Mouse (Mus musculus): Measurements from ENCODE around the gene Gak.

Gene Gak

DNA sequence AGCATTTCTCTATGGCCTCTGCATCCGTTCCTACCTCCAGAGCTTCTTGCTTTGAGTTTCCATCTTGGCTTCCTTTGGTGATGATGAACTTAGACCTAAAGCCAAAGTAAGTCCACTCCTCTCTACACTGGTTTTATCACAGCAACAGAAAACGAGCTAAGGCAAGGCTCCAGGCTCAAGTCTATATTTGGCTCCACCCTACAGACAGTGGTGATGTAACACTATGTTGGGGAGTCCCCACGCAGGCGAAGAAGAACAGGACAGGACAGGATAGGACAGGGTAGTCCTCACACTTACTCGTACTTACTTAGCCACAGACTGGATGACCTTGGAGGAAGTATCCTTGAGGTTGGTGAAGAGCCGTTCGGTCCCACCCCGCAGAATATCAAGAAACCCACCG, 27.0 kb downstream of the Gak start:
- DNase-seq (ENCODE audit: extremely low spot score, low read depth, low spot score): no peak

GRCm38 (mm10) chr5:108599923-108600322, 29.6 kb downstream of the Gak start:
- no peak for DNase-seq (ENCODE audit: extremely low spot score, low read depth, low spot score)

- no peak for DNase-seq (ENCODE audit: extremely low spot score, low read depth, low spot score)
Observed at GRCm38 (mm10) chr5:108581361-108581891, 48.1 kb downstream of the Gak start.

- DNase-seq (ENCODE audit: extremely low spot score, low read depth, low spot score): no peak
Observed at GRCm38 (mm10) chr5:108573054-108573453, 56.5 kb downstream of the Gak start.

DNA sequence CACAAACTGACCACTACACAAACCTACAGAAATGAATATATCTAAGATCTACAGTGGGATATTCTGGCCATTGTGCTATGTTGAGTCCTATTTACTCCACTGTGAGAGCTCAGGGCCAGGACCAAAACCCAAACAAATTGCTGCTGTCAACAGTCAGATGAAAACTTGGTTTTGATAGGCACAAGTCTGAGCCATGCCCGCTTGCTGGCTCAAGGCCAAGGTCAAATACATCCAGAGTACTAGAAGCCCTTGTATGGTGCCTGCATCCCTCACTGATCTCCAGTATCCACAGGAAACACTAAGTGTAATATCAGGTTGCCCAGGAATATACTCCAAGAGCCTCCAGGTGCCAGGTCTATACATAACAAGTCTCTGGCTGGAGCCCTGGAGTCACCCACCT, 58.6 kb downstream of the Gak start:
- DNase-seq (ENCODE audit: extremely low spot score, low read depth, low spot score): no peak

DNA sequence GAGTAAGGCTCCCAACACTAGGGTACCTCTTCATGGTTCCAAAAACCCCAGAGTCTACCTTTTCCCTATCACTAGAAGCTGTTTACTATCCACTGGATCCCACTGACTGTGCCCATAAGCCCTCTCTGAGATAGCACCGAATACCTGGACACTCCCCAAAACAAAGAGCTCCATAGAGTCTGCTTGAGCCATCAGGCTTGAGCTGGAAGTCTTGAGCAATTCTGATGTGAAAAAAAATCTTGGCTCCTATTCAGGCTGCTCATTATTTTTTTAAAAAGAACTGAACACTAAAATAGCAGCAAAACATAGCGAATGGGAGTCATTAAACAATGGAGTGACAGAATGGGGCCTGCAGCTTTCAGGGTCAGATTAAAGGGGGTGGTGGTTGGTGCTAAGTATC, 62.5 kb downstream of the Gak start:
- no peak for DNase-seq (ENCODE audit: extremely low spot score, low read depth, low spot score)

- DNase-seq (ENCODE audit: extremely low spot score, low read depth, low spot score): no peak
Observed at GRCm38 (mm10) chr5:108566523-108566922, 63.0 kb downstream of the Gak start.

- DNase-seq (ENCODE audit: extremely low spot score, low read depth, low spot score): no peak
Observed at GRCm38 (mm10) chr5:108565381-108565780, 64.2 kb downstream of the Gak start.

DNA sequence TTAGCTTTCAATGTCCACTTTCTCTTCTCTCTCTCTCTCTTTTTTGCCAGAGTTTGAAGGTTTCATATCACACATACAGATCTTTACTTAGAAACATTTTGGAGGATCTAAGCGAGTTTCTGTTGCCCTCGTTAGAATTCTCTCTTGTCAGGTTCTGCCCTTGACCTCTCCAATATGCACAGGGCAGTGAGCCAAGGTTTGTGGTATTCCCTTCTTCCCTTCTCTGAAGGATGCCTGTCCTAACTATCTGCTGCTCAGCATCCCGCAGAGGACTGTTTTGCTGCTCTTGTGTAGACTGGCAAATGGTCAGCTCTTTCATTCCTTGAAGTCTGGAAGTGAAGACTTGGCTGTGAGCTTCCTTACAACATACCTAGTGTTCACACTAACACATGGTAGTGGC, 65.2 kb downstream of the Gak start:
- DNase-seq (ENCODE audit: extremely low spot score, low read depth, low spot score): no peak

DNA sequence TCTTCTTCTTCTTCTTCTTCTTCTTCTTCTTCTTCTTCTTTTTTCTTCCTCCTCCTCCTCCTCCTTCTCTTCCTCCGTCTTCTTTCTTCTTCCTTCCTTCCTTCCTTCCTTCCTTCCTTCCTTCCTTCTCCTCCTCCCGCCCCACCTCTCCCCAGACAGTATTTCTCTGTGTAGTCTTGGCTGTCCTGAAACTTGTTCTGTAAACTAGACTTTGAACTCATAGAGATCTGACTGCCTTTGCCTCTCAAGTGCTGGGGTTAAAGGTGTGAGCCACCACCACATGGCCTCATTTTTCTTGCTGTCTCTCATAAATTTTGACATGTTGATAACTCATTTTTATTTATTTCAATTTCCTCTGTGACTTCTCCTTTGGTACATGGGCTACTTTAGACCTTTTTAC, 67.1 kb downstream of the Gak start:
- DNase-seq (ENCODE audit: extremely low spot score, low read depth, low spot score): no peak

DNA sequence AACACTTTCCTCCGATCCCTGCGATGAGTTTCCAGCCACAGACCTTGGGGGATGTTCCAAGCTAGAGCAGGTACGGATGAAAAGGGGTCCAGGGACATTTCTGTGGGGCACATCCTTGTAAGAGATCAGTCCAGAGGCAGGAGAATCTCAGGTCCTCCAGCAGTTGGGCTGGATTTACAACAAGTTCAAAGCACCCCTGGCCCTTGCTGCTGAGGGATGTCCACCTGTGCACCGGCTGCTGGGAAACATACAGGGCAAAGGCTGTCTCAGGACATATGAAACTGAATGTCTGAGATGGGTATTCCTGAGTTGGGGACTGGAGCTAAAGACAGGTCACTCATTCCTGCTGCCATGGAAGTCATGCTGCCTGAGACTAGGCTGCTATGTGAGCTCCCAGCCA, 72.6 kb downstream of the Gak start:
- no peak for DNase-seq (ENCODE audit: extremely low spot score, low read depth, low spot score)

- no peak for DNase-seq (ENCODE audit: extremely low spot score, low read depth, low spot score)
Observed at GRCm38 (mm10) chr5:108554041-108554440, 75.5 kb downstream of the Gak start.

GRCm38 (mm10) chr5:108550207-108550594, 79.4 kb downstream of the Gak start:
- no peak for DNase-seq (ENCODE audit: extremely low spot score, low read depth, low spot score)

DNA sequence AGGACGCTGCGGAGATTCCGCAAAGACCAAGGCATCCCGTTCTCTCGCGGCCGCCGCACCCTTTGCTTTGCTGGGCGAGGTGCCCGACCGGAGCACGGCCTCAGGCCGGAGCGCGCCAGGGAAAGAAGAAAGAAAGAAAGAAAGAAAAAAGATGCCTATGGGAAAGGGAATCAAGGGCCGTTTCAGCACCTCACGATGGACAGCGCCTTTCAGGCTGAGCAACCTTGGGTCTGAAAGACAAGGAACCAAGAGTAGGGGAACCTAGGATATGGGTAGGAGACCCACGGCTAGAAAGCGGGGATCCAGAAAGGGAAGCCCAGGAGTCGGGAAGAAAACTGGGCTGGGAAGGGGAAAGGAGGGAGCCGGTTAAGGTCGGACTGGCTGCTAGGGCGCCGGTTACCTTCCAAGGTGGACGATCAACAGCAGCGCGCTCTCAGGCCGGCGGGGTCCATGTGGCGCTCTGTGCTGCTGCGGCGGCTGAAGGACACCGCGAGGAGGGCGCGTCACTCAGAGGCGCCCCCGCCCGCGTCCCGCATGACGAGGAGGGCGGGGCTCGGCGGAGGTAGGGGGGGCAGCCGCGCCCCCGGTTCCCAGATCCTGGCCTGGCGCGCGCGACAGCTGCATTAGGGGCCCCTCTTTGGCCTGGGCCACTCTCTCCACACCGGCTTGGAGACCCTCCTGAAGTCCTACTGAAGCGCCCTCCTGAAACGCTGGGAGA, 79.9 kb downstream of the Gak start, which contains the start of gene Cplx1:
TSS of gene Cplx1 (minus strand) at position 536 of the 718 bp plus-strand sequence.
- DNase-seq (ENCODE audit: extremely low spot score, low read depth, low spot score): peak; percentile 74

- DNase-seq (ENCODE audit: extremely low spot score, low read depth, low spot score): no peak
Observed at GRCm38 (mm10) chr5:108549137-108549488, 80.4 kb downstream of the Gak start.

GRCm38 (mm10) chr5:108547636-108548035, 81.9 kb downstream of the Gak start:
- no peak for DNase-seq (ENCODE audit: extremely low spot score, low read depth, low spot score)

GRCm38 (mm10) chr5:108543516-108544291, 85.9 kb downstream of the Gak start:
- DNase-seq (ENCODE audit: extremely low spot score, low read depth, low spot score): no peak

DNA sequence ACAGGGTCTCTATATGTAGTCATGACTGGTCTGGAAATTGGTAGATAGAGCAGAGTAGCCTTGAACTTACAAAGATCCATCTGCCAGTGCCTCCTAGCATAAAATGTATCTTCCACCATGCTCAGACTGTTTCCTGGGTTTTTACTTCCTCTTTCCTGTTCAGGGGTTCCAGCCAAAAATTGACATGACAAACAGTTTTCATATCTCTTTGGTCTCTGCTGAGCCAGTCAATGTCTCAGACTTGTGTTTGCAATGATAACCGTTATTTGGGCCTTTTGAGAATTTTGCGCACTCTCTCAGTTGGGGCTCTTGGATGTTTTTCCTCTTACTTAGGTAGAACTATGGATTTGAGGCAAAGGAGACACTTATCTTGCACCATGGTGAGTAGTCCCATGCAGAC, 95.4 kb downstream of the Gak start:
- DNase-seq (ENCODE audit: extremely low spot score, low read depth, low spot score): no peak

GRCm38 (mm10) chr5:108522597-108522996, 107.0 kb downstream of the Gak start:
- no peak for DNase-seq (ENCODE audit: extremely low spot score, low read depth, low spot score)

GRCm38 (mm10) chr5:108521896-108522295, 107.7 kb downstream of the Gak start:
- no peak for DNase-seq (ENCODE audit: extremely low spot score, low read depth, low spot score)

- DNase-seq (ENCODE audit: extremely low spot score, low read depth, low spot score): no peak
Observed at GRCm38 (mm10) chr5:108521016-108521415, 108.5 kb downstream of the Gak start.

DNA sequence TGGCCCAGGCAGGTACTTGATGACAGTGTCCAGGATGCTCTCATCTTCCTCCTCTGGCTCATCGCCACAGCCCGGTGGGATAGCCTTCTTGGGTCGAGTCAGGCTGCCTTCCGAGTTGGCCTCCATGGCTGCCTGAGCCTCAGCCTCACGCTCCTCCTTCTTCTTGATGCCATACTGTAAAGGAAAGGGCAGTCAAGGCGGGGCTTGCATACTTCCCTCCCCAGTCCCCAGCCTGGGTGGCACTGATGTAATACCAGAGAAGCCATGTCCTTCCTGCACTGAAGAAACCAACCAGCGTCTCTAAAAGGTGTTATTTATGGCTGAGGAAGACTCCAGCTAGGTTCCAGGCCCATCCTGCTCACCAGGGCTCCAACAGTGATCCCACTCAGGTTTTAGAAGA, 109.4 kb downstream of the Gak start:
- DNase-seq (ENCODE audit: extremely low spot score, low read depth, low spot score): no peak

Data from hindlimb bud, embryonic 11.5 days (tissue).